In the genomic region with DNA sequence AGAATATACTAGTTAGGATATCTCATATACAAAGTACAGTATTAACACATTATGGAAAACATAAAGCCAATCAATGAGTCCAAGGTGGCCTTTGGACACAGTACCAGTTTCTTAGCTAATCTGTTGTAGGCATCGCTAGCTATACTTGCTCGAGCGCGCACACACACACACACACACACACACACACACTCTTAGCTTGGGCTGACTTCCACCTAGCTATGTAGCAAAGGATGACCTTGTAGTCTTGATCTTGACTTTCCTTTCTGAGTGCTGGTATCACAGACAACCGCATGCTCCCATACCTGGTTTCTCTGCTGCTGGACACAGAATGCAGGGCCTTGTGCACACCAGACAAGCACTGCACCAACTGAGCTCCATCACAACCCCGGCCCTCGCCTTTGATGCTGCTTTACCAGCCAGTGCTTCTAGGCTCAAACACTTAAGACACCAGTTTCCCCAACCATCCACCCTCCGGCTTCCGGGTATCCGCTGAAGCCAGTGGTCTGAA, we compare ENCODE assay signal across 19 mouse cellular contexts. TPM values are rescaled to one million over a fixed set of nuclear protein-coding genes. Genes with fewer than 3 reads are reported as not detected.
DNase-seq lines count a peak whose midpoint lies in the region; ATAC-seq and TF ChIP-seq lines count a peak whose summit lies in the region.
"Had no signal": no experiment of that assay in that cellular context is flagged by ENCODE, and none has a peak within 500 bp of the region (broad histone marks: within the 10 kb centered on the region; RNA-seq: fewer than 3 reads in every experiment).

No protein-coding gene starts in this region.

- intact Hi-C loops in heart, postnatal 14 days (cut with DNase I): no loop called here

- no peak for TF ChIP-seq POLR2A in thymus, adult 2 months (IDR thresholded peaks at IDR 0.05; ENCODE audit: control insufficient read depth, extremely low read depth, insufficient read depth, low read length, poor library complexity)

- no peak for TF ChIP-seq CTCF in thymus, adult 2 months (IDR thresholded peaks at IDR 0.05; ENCODE audit: borderline replicate concordance, control insufficient read depth, extremely low read depth, insufficient read depth, low read length, poor library complexity)

- no peak overlapping the region for H3K4me3 ChIP-seq in forebrain, embryonic 14.5 days (ENCODE audit: low read depth, low read length)
- no peak overlapping the region for H3K4me3 ChIP-seq in thymus, adult 2 months (ENCODE audit: control insufficient read depth, insufficient read depth, low read length)
- H3K4me3 ChIP-seq: embryonic facial prominence, embryonic 10.5 days; embryonic facial prominence, embryonic 12.5 days; forebrain, embryonic 13.5 days had no signal

- H3K27ac ChIP-seq in forebrain, embryonic 14.5 days (ENCODE audit: low read depth, low read length): no peak overlapping the region
- H3K27ac ChIP-seq in thymus, adult 2 months (ENCODE audit: control insufficient read depth, insufficient read depth, low read length): no peak overlapping the region
- H3K27ac ChIP-seq: embryonic facial prominence, embryonic 10.5 days; embryonic facial prominence, embryonic 12.5 days; forebrain, embryonic 13.5 days had no signal

- peak; percentile 42 for DNase-seq in heart, adult 11 months
- no peak for DNase-seq in heart, postnatal 14 days
- peak; percentile 77 for DNase-seq in CD4-positive, CD25-positive, alpha-beta regulatory T cell, adult 2 months (ENCODE audit: low read depth, low spot score)
- DNase-seq in forebrain, embryonic 14.5 days (ENCODE audit: low spot score): no peak
- DNase-seq in thymus, adult 2 months: no peak
- DNase-seq: adrenal gland, adult 8-10 months; adrenal gland, postnatal 14 days; adrenal gland, postnatal 36 days; cerebellum, adult 11-12 months; cerebellum, adult 2 months; cerebellum, adult 9-10 months; cerebellum, postnatal 10 days; cerebellum, postnatal 25 days had no signal

- peak; percentile 41 for ATAC-seq in activated CD4-positive, CD25-positive, alpha-beta regulatory T cell, adult 4 months
- peak; percentile 54 for ATAC-seq in inflammation-experienced regulatory T-cells, adult 6 months
- no peak for ATAC-seq in forebrain, embryonic 14.5 days
- ATAC-seq: forebrain, embryonic 13.5 days; forebrain, embryonic 16.5 days had no signal

- no peak overlapping the region for H3K4me2 ChIP-seq in forebrain, embryonic 14.5 days (ENCODE audit: low read length)
- H3K4me2 ChIP-seq: embryonic facial prominence, embryonic 12.5 days; forebrain, embryonic 13.5 days had no signal

- no peaks in the 10 kb centered on the region for H3K27me3 ChIP-seq in forebrain, embryonic 14.5 days (replicated peaks; ENCODE audit: control insufficient read depth, insufficient read depth, low read length)
- H3K27me3 ChIP-seq in thymus, adult 2 months (ENCODE audit: control insufficient read depth, insufficient read depth, low read length): no peaks in the 10 kb centered on the region
- H3K27me3 ChIP-seq: embryonic facial prominence, embryonic 12.5 days; forebrain, embryonic 13.5 days had no signal

- no peak overlapping the region for H3K9ac ChIP-seq in forebrain, embryonic 14.5 days (ENCODE audit: low read length)
- H3K9ac ChIP-seq: embryonic facial prominence, embryonic 12.5 days; forebrain, embryonic 13.5 days had no signal

- 96% methylated on average over 10 of the region's 10 CpGs for WGBS in forebrain, embryonic 14.5 days
- 98% methylated on average over 10 of the region's 10 CpGs for WGBS in thymus, adult 2 months

- no peaks in the 10 kb centered on the region for H3K9me3 ChIP-seq in forebrain, embryonic 14.5 days (replicated peaks; ENCODE audit: control insufficient read depth, low read length)
- H3K9me3 ChIP-seq: embryonic facial prominence, embryonic 10.5 days; embryonic facial prominence, embryonic 12.5 days; forebrain, embryonic 13.5 days had no signal

- no peaks in the 10 kb centered on the region for H3K4me1 ChIP-seq in forebrain, embryonic 14.5 days (ENCODE audit: control insufficient read depth, insufficient read depth, low read length)
- H3K4me1 ChIP-seq in thymus, adult 2 months (replicated peaks; ENCODE audit: control insufficient read depth, insufficient read depth, low read length): peaks cover 2% of the 10 kb centered on the region; the same call in 1 of the 2 replicates
- H3K4me1 ChIP-seq: embryonic facial prominence, embryonic 10.5 days; embryonic facial prominence, embryonic 12.5 days; forebrain, embryonic 13.5 days had no signal

- H3K36me3 ChIP-seq in forebrain, embryonic 14.5 days (ENCODE audit: control insufficient read depth, insufficient read depth, low read length): no peaks in the 10 kb centered on the region
- no peaks in the 10 kb centered on the region for H3K36me3 ChIP-seq in thymus, adult 2 months (ENCODE audit: control insufficient read depth, insufficient read depth, low read length)
- H3K36me3 ChIP-seq: embryonic facial prominence, embryonic 10.5 days; embryonic facial prominence, embryonic 12.5 days had no signal

RNA-seq across cellular contexts. Expression of a gene that starts 17.1 kb away (rescaled TPM):
- 1 to 10 TPM; 5.7 to 5.9 TPM for total RNA-seq in heart, postnatal 14 days (2021)
- 100 to 1,000 TPM; 457 to 622 TPM for polyA plus RNA-seq in activated CD4-positive, CD25-positive, alpha-beta regulatory T cell, adult 4 months (2017; shearing (Covaris generic))
- polyA plus RNA-seq in inflammation-experienced regulatory T-cells, adult 6 months (2017; shearing (Covaris generic)): 100 to 1,000 TPM; 466 to 742 (median 572) TPM
- polyA plus RNA-seq in forebrain, embryonic 14.5 days (2014; fragmentation: Nextera tagmentation; extraction: Ambion mirVana): 1.7 and 3.3 TPM in 2 replicates
- 13.6 and 17.8 TPM in 2 replicates for polyA plus RNA-seq in thymus, adult 2 months (2012; rRNA removed)

Comparison
In these comparisons a context has a peak if more than half of its experiments do, and no peak if none do; other contexts are left out.
1. DNase-seq: peak in heart, adult 11 months (single experiment) and CD4-positive, CD25-positive, alpha-beta regulatory T cell, adult 2 months (single experiment); none in heart, postnatal 14 days (0 of 2), forebrain, embryonic 14.5 days (single experiment) and thymus, adult 2 months (single experiment).
2. RNA of a gene that starts 17.1 kb away (polyA plus RNA-seq): 457 to 622 TPM in activated CD4-positive, CD25-positive, alpha-beta regulatory T cell, adult 4 months and 466 to 742 TPM in inflammation-experienced regulatory T-cells, adult 6 months; 13.6 to 17.8 TPM in thymus, adult 2 months and 1.7 to 3.3 TPM in forebrain, embryonic 14.5 days; every median in the first group is over 10 times any median in the second.